Mouse (Mus musculus): ENCODE results near the gene Pts. TPM values are rescaled to one million over a fixed set of nuclear protein-coding genes. Genes with fewer than 3 reads are reported as not detected.

The Pts gene
- polyA plus RNA-seq, 1 experiment = 59.7 TPM

DNA sequence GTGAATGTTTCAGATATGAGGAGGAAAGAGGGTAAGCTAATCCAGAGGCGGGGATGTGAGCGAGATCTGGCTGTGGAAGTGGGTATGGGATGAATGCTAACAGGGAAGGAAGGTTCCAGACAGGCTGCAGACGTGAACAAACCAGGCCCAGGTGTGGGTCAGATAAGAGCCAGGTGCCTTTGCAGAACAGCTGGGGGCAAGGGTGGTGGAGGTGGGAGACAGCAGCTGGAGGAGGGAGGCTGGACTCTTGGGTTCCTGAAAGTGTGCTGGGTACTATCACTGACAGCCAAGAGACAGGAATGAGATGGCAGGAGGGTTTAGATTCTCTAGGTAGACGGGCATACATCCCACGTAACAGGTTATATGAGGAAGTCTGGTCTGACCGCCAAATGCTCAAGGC is 31.4 kb downstream of the Pts start:
- TF ChIP-seq CTCF (IDR thresholded peaks at IDR 0.05; ENCODE audit: extremely low read depth, insufficient read depth, low read length) (no peak), POLR2A (IDR thresholded peaks at IDR 0.05; ENCODE audit: extremely low read depth, insufficient read depth, low read length) (no peak)

DNA sequence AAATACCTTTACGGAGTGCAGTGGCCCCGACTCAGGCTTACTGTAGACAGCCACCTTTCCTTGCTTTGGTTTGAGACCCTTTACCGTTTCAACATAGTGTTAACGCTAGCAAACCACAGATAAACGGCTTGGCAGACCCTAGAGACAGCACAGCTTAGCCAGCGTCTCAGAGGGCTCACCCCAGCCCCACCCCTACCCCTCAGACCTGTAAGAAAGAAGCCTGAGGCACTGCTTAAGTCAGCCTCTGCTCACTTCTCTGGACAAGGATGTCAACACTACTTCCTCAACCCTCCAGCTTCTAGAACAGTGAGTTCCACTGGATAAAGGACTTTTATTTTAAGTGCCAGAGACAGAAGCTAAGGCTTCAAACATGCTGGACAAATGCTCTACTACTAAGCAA is 32.0 kb downstream of the Pts start:
- no peak for TF ChIP-seq POLR2A (IDR thresholded peaks at IDR 0.05; ENCODE audit: extremely low read depth, insufficient read depth, low read length)
- TF ChIP-seq CTCF (IDR thresholded peaks at IDR 0.05; ENCODE audit: extremely low read depth, insufficient read depth, low read length) = no peak
- no peak overlapping the region for H3K4me3 ChIP-seq (ENCODE audit: insufficient read depth, low read length)
- H3K27ac ChIP-seq (ENCODE audit: insufficient read depth, low read length) = no peak overlapping the region
- no peaks in the 10 kb centered on the region for H3K4me1 ChIP-seq (ENCODE audit: control insufficient read depth, insufficient read depth, low read length)

More for the DNA sequence above, 31.4 kb downstream of the Pts start:
- Histone ChIP-seq H3K4me3 (ENCODE audit: insufficient read depth, low read length) (no peak overlapping the region), H3K4me1 (ENCODE audit: control insufficient read depth, insufficient read depth, low read length) (no peaks in the 10 kb centered on the region), H3K27ac (ENCODE audit: insufficient read depth, low read length) (no peak overlapping the region)

GRCm38 (mm10) chr9:50496151-50496505 is 32.4 kb downstream of the Pts start:
- no peak for TF ChIP-seq POLR2A (IDR thresholded peaks at IDR 0.05; ENCODE audit: extremely low read depth, insufficient read depth, low read length)
- TF ChIP-seq CTCF (IDR thresholded peaks at IDR 0.05; ENCODE audit: extremely low read depth, insufficient read depth, low read length) = no peak
- Histone ChIP-seq H3K27ac (ENCODE audit: insufficient read depth, low read length) (no peak overlapping the region), H3K4me3 (ENCODE audit: insufficient read depth, low read length) (no peak overlapping the region), H3K4me1 (ENCODE audit: control insufficient read depth, insufficient read depth, low read length) (no peaks in the 10 kb centered on the region)

DNA sequence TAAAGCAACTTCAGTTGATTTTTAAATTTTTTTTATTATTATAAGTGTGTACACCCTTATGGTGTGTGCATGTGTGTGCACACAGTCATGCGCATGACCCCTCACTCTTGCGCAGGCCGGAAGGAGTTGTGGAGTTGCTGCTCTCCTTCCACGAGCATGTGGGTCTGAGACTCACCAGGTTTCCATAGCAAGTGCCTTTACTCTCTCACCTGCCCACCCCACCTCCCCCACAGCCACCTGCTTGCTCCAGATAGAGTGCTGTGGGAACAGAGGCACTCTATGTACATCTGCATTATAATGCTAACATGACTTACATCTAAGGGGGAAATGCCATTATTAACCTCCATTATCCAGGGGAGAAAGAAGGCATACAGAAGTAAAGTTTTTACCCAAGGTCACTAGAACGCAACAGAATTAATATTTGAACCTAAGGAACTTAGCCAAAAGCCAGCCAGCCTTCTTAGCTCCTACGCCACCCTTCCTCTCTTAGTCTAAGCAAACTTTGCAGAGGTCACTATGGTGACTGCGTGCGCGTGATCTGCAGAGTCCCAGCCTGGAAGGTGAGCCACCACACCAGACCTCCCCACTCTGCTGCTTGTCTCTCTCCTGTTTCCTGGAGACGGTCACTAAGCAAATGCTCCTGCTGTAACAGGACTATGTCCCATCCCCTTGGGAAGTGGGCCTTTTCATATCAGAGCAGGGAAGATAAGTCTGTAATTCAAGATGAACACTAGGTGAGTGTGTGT is 32.9 kb downstream of the Pts start:
- TF ChIP-seq CTCF (IDR thresholded peaks at IDR 0.05; ENCODE audit: extremely low read depth, insufficient read depth, low read length) (no peak), POLR2A (IDR thresholded peaks at IDR 0.05; ENCODE audit: extremely low read depth, insufficient read depth, low read length) (no peak)
- Histone ChIP-seq H3K27ac (ENCODE audit: insufficient read depth, low read length) (no peak overlapping the region), H3K4me3 (ENCODE audit: insufficient read depth, low read length) (no peak overlapping the region), H3K4me1 (ENCODE audit: control insufficient read depth, insufficient read depth, low read length) (no peaks in the 10 kb centered on the region)

DNA sequence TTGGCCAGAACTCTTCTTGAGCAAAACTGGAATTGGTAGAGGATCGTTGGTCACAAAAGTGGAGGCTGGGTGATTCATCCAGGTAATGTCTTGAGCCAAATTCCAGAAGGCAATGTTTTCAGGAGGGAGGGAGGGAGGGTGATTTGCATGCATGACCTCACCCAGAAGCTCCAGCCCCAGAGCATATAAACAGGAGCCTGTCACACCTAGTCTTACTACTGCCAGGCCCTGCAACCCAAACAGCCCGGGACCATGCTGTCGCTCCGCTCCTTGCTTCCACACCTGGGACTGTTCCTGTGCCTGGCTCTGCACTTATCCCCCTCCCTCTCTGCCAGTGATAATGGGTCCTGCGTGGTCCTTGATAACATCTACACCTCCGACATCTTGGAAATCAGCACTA is 34.2 kb downstream of the Pts start, which contains the start of gene Plet1:
Gene Plet1 (plus strand): TSS at position 215 of the 400 bp plus-strand sequence.
- no peak for TF ChIP-seq CTCF (IDR thresholded peaks at IDR 0.05; ENCODE audit: extremely low read depth, insufficient read depth, low read length)
- H3K4me1 ChIP-seq (ENCODE audit: control insufficient read depth, insufficient read depth, low read length) = no peaks in the 10 kb centered on the region
- no peak within 1 kb of the TSS for H3K4me3 ChIP-seq (ENCODE audit: insufficient read depth, low read length)
- no peak within 1 kb of the TSS for H3K27ac ChIP-seq (ENCODE audit: insufficient read depth, low read length)

DNA sequence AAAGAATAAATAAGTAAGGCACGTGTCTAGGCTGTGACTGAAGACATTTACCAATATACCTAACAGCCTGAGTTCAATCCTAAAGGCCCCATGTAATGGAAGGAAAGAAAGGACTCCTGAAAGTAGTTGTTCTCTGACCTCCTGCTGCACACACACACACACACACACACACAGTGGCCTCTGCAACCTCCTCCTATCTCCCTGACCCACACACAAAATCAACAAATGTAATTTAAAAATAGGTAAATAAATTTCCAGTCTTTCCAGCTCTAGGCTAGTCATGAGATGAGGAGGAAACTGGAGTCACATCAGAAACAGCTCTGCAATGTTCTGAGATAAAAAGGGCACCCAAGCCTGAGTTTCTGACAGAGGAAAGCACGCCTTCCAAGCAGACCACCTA is 34.7 kb downstream of the Pts start:
- Histone ChIP-seq H3K27ac (ENCODE audit: insufficient read depth, low read length) (no peak overlapping the region), H3K4me3 (ENCODE audit: insufficient read depth, low read length) (no peak overlapping the region), H3K4me1 (ENCODE audit: control insufficient read depth, insufficient read depth, low read length) (no peaks in the 10 kb centered on the region)
- TF ChIP-seq POLR2A (IDR thresholded peaks at IDR 0.05; ENCODE audit: extremely low read depth, insufficient read depth, low read length) (no peak), CTCF (IDR thresholded peaks at IDR 0.05; ENCODE audit: extremely low read depth, insufficient read depth, low read length) (no peak)

GRCm38 (mm10) chr9:50491531-50492045 is 36.9 kb downstream of the Pts start:
- no peak for TF ChIP-seq CTCF (IDR thresholded peaks at IDR 0.05; ENCODE audit: extremely low read depth, insufficient read depth, low read length)
- TF ChIP-seq POLR2A (IDR thresholded peaks at IDR 0.05; ENCODE audit: extremely low read depth, insufficient read depth, low read length) = no peak
- H3K27ac ChIP-seq (ENCODE audit: insufficient read depth, low read length) = no peak overlapping the region

GRCm38 (mm10) chr9:50490836-50491235 is 37.7 kb downstream of the Pts start:
- TF ChIP-seq POLR2A (IDR thresholded peaks at IDR 0.05; ENCODE audit: extremely low read depth, insufficient read depth, low read length) (no peak), CTCF (IDR thresholded peaks at IDR 0.05; ENCODE audit: extremely low read depth, insufficient read depth, low read length) (no peak)
- no peak overlapping the region for H3K4me3 ChIP-seq (ENCODE audit: insufficient read depth, low read length)
- H3K27ac ChIP-seq (ENCODE audit: insufficient read depth, low read length) = no peak overlapping the region
- H3K4me1 ChIP-seq (ENCODE audit: control insufficient read depth, insufficient read depth, low read length) = no peaks in the 10 kb centered on the region

More at GRCm38 (mm10) chr9:50491531-50492045, 36.9 kb downstream of the Pts start:
- H3K4me1 ChIP-seq (ENCODE audit: control insufficient read depth, insufficient read depth, low read length) = no peaks in the 10 kb centered on the region
- H3K4me3 ChIP-seq (ENCODE audit: insufficient read depth, low read length) = no peak overlapping the region

DNA sequence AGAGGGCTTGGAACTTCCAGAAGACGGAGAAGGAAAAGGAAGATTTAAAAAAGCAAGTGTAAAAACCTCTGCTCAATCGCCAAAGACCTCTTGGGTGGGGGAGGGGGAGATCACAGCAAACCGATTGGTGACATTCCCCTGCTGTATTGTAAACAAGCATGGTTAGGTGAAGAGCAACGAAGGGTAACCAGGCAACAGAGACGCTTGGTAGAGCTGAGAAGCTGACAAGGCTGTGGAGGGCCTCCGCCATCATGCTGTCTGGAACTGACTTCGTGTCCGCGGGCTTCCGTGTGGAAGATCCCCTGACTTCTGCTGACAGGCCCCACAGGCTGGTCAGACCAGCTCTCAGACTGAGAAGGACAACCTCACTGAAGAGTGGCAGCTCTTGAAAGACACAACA is 43.0 kb downstream of the Pts start:
- TF ChIP-seq CTCF (IDR thresholded peaks at IDR 0.05; ENCODE audit: extremely low read depth, insufficient read depth, low read length) (no peak), POLR2A (IDR thresholded peaks at IDR 0.05; ENCODE audit: extremely low read depth, insufficient read depth, low read length) (no peak)
- Histone ChIP-seq H3K4me1 (ENCODE audit: control insufficient read depth, insufficient read depth, low read length) (no peaks in the 10 kb centered on the region), H3K27ac (ENCODE audit: insufficient read depth, low read length) (no peak overlapping the region), H3K4me3 (ENCODE audit: insufficient read depth, low read length) (no peak overlapping the region)

GRCm38 (mm10) chr9:50482743-50483142 is 45.8 kb downstream of the Pts start:
- Histone ChIP-seq H3K4me1 (ENCODE audit: control insufficient read depth, insufficient read depth, low read length) (no peaks in the 10 kb centered on the region), H3K4me3 (ENCODE audit: insufficient read depth, low read length) (no peak overlapping the region), H3K27ac (ENCODE audit: insufficient read depth, low read length) (no peak overlapping the region)
- TF ChIP-seq POLR2A (IDR thresholded peaks at IDR 0.05; ENCODE audit: extremely low read depth, insufficient read depth, low read length) (no peak), CTCF (IDR thresholded peaks at IDR 0.05; ENCODE audit: extremely low read depth, insufficient read depth, low read length) (no peak)
